Mouse (Mus musculus): ENCODE measurements around the gene Grk1. TPM values are rescaled to one million over a fixed set of nuclear protein-coding genes. Genes with fewer than 3 reads are reported as not detected.

Gene Grk1
- polyA plus RNA-seq, 1 experiment from 2014 or later = not detected

DNA sequence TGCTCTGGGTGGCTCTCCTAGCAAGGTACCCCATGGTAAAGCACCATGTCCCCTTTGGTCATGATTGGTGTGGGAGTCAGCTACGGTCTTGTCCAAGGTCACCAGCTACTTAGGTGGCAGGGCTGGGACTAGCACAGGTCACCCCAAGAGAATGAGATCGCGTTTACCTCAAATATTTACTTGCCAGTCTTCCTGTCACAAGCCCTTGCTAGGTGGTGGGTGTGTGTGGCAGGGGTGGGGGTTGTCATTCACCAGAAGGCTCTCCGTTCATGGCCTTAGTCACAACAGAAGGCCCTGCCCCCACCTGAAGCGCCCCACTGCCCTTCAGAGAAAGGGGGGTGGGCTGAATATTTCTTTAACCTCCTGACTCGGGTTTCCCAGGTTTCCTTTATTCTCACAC lies 1.4 kb upstream of the Grk1 start:
- H3K36me3 ChIP-seq (ENCODE audit: insufficient read depth, low read length) = no peaks in the 10 kb centered on the region
- ATAC-seq = no peak
- 31% methylated on average over 6 of the region's 6 CpGs for WGBS

DNA sequence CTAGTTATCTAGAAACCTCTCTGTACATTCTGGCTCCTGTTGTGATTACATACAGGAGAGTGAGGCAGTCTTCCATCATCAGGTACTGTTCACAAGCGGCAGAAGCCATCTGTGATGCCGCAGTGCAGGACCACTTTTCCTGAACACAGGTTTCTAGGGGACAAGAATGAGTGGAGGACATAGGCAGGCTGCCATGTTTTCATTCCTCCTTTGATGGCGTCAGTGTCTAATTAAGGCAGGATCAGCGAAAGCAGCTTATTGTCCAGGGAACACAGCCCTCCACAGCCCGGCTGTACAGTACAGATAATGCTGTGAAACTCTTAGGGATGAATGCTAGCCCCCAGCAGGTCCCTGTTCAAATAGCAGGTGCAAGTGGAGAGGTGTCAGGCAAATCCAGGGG lies 1.1 kb downstream of the Grk1 start:
- H3K27ac ChIP-seq (ENCODE audit: low read length) = no peak overlapping the region
- no peak overlapping the region for H3K4me2 ChIP-seq (replicated peaks; ENCODE audit: low read depth, low read length)
- no peaks in the 10 kb centered on the region for H3K27me3 ChIP-seq (replicated peaks; ENCODE audit: insufficient read depth, low read length)
- no peaks in the 10 kb centered on the region for H3K4me1 ChIP-seq (ENCODE audit: insufficient read depth, low read depth, low read length)
- 89% methylated on average over 5 of the region's 5 CpGs for WGBS
- H3K9ac ChIP-seq (replicated peaks; ENCODE audit: low read depth) = no peak overlapping the region
- no peak for ATAC-seq
- no peak for TF ChIP-seq EP300 (IDR thresholded peaks at IDR 0.05)
- TF ChIP-seq CTCF (IDR thresholded peaks at IDR 0.05) = no peak
- no peaks in the 10 kb centered on the region for H3K36me3 ChIP-seq (ENCODE audit: insufficient read depth, low read length)
- H3K4me3 ChIP-seq (ENCODE audit: low read depth, low read length) = no peak overlapping the region
- no peak for DNase-seq (ENCODE audit: low spot score)
- no peaks in the 10 kb centered on the region for H3K9me3 ChIP-seq (ENCODE audit: low read length)

More for the DNA sequence above, 1.4 kb upstream of the Grk1 start:
- no peaks in the 10 kb centered on the region for H3K9me3 ChIP-seq (ENCODE audit: low read length)
- H3K9ac ChIP-seq (replicated peaks; ENCODE audit: low read depth) = no peak overlapping the region
- no peak overlapping the region for H3K27ac ChIP-seq (ENCODE audit: low read length)
- TF ChIP-seq CTCF (IDR thresholded peaks at IDR 0.05) (no peak), EP300 (IDR thresholded peaks at IDR 0.05) (no peak)
- H3K27me3 ChIP-seq (replicated peaks; ENCODE audit: insufficient read depth, low read length) = no peaks in the 10 kb centered on the region
- no peak overlapping the region for H3K4me3 ChIP-seq (ENCODE audit: low read depth, low read length)
- no peak for DNase-seq (ENCODE audit: low spot score)
- H3K4me1 ChIP-seq (ENCODE audit: insufficient read depth, low read depth, low read length) = no peaks in the 10 kb centered on the region
- no peak overlapping the region for H3K4me2 ChIP-seq (replicated peaks; ENCODE audit: low read depth, low read length)

DNA sequence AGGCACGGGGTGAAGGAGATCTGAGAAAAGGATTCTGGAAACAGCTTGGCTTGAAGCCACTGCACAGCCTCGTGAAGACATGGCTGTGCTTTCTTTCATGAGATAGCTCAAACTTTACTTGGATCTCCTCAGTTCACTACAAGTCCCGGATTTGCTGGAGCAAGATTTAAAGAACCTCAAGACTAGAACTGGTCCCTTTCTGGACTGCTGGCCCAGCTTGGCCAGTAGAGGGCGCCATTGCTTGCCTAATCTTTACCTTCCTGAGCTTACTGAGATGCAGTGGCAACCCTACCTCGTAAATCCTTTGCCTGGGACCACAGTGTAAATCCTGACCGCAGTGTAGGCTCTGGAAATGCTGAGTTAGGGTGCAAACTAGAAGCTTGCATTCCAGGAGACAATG lies 6.7 kb downstream of the Grk1 start:
- no peak overlapping the region for H3K27ac ChIP-seq (ENCODE audit: low read length)
- H3K36me3 ChIP-seq (ENCODE audit: insufficient read depth, low read length) = no peaks in the 10 kb centered on the region
- H3K4me2 ChIP-seq (replicated peaks; ENCODE audit: low read depth, low read length) = no peak overlapping the region
- no peaks in the 10 kb centered on the region for H3K27me3 ChIP-seq (replicated peaks; ENCODE audit: insufficient read depth, low read length)
- no peak for ATAC-seq
- no peaks in the 10 kb centered on the region for H3K4me1 ChIP-seq (ENCODE audit: insufficient read depth, low read depth, low read length)
- DNase-seq (ENCODE audit: low spot score) = peak; percentile 68
- no peak for TF ChIP-seq EP300 (IDR thresholded peaks at IDR 0.05)
- peak; percentile 86 for TF ChIP-seq CTCF (IDR thresholded peaks at IDR 0.05)
- H3K9ac ChIP-seq (replicated peaks; ENCODE audit: low read depth) = no peak overlapping the region
- H3K9me3 ChIP-seq (ENCODE audit: low read length) = no peaks in the 10 kb centered on the region
- no peak overlapping the region for H3K4me3 ChIP-seq (ENCODE audit: low read depth, low read length)
- 27% methylated on average over 6 of the region's 6 CpGs for WGBS

DNA sequence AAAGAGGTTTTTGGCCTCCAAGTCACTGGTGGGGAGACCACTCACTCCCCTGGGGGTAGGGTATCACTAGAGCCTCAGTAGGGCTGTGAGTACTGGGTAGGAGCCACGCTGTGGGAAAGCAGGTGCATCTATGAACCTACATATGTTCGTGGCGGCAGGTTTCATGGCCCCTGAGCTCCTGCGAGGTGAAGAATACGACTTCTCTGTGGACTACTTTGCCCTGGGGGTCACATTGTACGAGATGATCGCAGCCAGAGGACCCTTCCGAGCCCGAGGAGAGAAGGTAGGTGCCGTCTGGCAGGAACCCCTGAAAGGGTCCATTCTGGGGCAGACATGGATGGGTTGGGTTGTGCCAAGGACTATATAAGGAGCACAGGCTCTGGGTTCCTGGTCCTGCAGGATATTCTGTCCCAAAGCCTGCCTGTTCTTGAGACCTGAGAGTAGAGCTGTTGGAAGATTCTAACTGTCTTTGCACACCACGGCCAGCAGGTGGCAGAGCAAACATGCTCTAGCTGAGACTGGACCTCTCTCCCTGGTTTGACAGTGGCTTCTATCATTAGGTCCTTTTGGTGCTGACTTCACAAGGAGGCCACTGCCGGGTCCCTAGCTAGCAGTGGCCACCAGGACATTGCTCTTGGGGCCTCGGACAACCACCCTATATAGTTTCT lies 8.1 kb downstream of the Grk1 start:
- no peaks in the 10 kb centered on the region for H3K36me3 ChIP-seq (ENCODE audit: insufficient read depth, low read length)
- 60% methylated on average over 13 of the region's 13 CpGs for WGBS
- no peak for TF ChIP-seq EP300 (IDR thresholded peaks at IDR 0.05)
- TF ChIP-seq CTCF (IDR thresholded peaks at IDR 0.05) = peak; percentile 91

DNA sequence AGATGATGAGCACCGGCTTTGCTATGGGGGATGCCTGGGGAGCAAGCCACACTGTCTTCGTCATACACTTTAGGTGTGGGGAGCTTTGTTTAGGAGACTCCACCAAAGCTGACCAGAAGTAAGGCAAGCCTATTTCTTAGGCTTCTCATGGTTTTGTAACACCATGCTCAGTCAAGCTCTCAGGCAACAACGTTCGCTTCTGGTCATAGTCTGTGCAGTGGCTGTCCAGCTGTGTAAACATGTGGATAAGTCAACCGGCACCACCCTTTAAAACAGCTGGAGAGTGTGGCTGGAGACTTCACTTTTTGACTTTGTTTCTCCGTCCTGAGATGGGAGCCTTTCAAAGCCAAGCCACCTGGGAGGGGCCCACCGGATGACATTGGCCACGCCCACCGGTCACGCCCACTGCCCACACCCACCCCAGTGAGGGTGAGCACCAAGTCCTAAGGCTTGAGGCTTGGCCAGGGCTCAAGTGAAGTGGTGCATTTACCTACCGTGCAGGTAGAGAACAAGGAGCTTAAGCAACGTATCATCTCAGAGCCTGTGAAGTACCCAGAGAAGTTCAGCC lies 9.0 kb downstream of the Grk1 start:
- no peaks in the 10 kb centered on the region for H3K36me3 ChIP-seq (ENCODE audit: insufficient read depth, low read length)
- no peak overlapping the region for H3K27ac ChIP-seq (ENCODE audit: low read length)
- TF ChIP-seq CTCF (IDR thresholded peaks at IDR 0.05) = no peak
- TF ChIP-seq EP300 (IDR thresholded peaks at IDR 0.05) = no peak
- H3K4me3 ChIP-seq (ENCODE audit: low read depth, low read length) = no peak overlapping the region
- H3K4me1 ChIP-seq (ENCODE audit: insufficient read depth, low read depth, low read length) = no peaks in the 10 kb centered on the region
- H3K9me3 ChIP-seq (ENCODE audit: low read length) = no peaks in the 10 kb centered on the region
- ATAC-seq (peak; percentile 32; the same call in 1 of the 2 replicates), DNase-seq (ENCODE audit: low spot score) (no peak)
- WGBS = 32% methylated on average over 12 of the region's 12 CpGs
- H3K4me2 ChIP-seq (replicated peaks; ENCODE audit: low read depth, low read length) = no peak overlapping the region
- H3K27me3 ChIP-seq (replicated peaks; ENCODE audit: insufficient read depth, low read length) = no peaks in the 10 kb centered on the region
- H3K9ac ChIP-seq (replicated peaks; ENCODE audit: low read depth) = no peak overlapping the region

More for the DNA sequence above, 8.1 kb downstream of the Grk1 start:
- DNase-seq (ENCODE audit: low spot score) = peak; percentile 75
- no peak overlapping the region for H3K27ac ChIP-seq (ENCODE audit: low read length)
- no peaks in the 10 kb centered on the region for H3K27me3 ChIP-seq (replicated peaks; ENCODE audit: insufficient read depth, low read length)
- no peak overlapping the region for H3K4me2 ChIP-seq (replicated peaks; ENCODE audit: low read depth, low read length)
- no peaks in the 10 kb centered on the region for H3K9me3 ChIP-seq (ENCODE audit: low read length)
- H3K4me3 ChIP-seq (ENCODE audit: low read depth, low read length) = no peak overlapping the region
- H3K4me1 ChIP-seq (ENCODE audit: insufficient read depth, low read depth, low read length) = no peaks in the 10 kb centered on the region
- ATAC-seq = peak; percentile 37; the same call in 1 of the 2 replicates
- no peak overlapping the region for H3K9ac ChIP-seq (replicated peaks; ENCODE audit: low read depth)

DNA sequence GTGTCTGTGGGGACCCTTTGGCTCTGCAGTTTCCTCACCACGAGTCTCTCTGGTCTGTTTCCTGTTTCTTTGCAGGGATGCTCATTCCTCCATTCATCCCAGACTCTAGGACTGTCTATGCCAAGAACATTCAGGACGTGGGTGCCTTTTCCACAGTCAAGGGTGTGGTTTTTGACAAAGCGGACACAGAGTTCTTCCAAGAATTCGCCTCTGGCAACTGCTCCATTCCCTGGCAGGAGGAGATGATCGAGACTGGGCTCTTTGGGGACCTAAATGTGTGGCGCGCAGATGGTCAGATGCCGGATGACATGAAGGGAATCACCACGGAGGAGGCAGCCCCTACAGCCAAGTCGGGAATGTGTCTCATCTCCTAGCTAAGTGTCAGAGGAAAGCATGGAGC lies 11.0 kb downstream of the Grk1 start:
- no peaks in the 10 kb centered on the region for H3K36me3 ChIP-seq (ENCODE audit: insufficient read depth, low read length)
- DNase-seq (ENCODE audit: low spot score) (no peak), ATAC-seq (no peak)
- H3K27me3 ChIP-seq (replicated peaks; ENCODE audit: insufficient read depth, low read length) = no peaks in the 10 kb centered on the region
- H3K9me3 ChIP-seq (ENCODE audit: low read length) = no peaks in the 10 kb centered on the region
- H3K4me3 ChIP-seq (ENCODE audit: low read depth, low read length) = no peak overlapping the region
- no peak overlapping the region for H3K4me2 ChIP-seq (replicated peaks; ENCODE audit: low read depth, low read length)
- no peaks in the 10 kb centered on the region for H3K4me1 ChIP-seq (ENCODE audit: insufficient read depth, low read depth, low read length)
- no peak overlapping the region for H3K27ac ChIP-seq (ENCODE audit: low read length)
- 65% methylated on average over 10 of the region's 10 CpGs for WGBS
- TF ChIP-seq CTCF (IDR thresholded peaks at IDR 0.05) = no peak
- TF ChIP-seq EP300 (IDR thresholded peaks at IDR 0.05) = no peak
- H3K9ac ChIP-seq (replicated peaks; ENCODE audit: low read depth) = no peak overlapping the region
